Mouse (Mus musculus) forebrain, embryonic 14.5 days (tissue): ENCODE measurements around the gene Ubqln5. TPM values are rescaled to one million over a fixed set of nuclear protein-coding genes. Genes with fewer than 3 reads are reported as not detected.

Experiments used
- ATAC-seq: fragments of 200-750 bp; cut with Nextera tagmentation; 2 replicates; pipeline ENCODE4 v1.8.0; 2017; ENCODE audit warnings: mild to moderate bottlenecking, moderate library complexity
- DNase-seq: peaks from one replicate; pipeline ENCODE4 v3.0.0-alpha.2; 2015; ENCODE audit warnings: low spot score
- H3K27ac ChIP-seq: fragments of 300-500 bp; sonication (generic); 2 replicates; pipeline ENCODE4 v1.5.1; 2014; ENCODE audit warnings: low read depth, mild to moderate bottlenecking, control low read depth, low read length, moderate library complexity
- H3K27me3 ChIP-seq: fragments of 300-500 bp; sonication (generic); replicated peaks from 2 replicates; pipeline ENCODE4 v1.6.1; 2014; ENCODE audit warnings: low read length, control low read depth, mixed read lengths; ENCODE audit not compliant: control insufficient read depth, insufficient read depth
- H3K36me3 ChIP-seq: fragments of 300-500 bp; sonication (generic); 2 replicates; pipeline ENCODE4 v1.6.1; 2014; ENCODE audit warnings: low read length, control low read depth; ENCODE audit not compliant: control insufficient read depth, insufficient read depth
- H3K4me1 ChIP-seq: fragments of 300-500 bp; sonication (generic); 2 replicates; pipeline ENCODE4 v1.6.1; 2014; ENCODE audit warnings: antibody characterized with exemption, low read length, control low read depth; ENCODE audit not compliant: control insufficient read depth, insufficient read depth
- H3K4me2 ChIP-seq: fragments of 300-500 bp; sonication (generic); 2 replicates; pipeline ENCODE4 v1.6.1; 2014; ENCODE audit warnings: mild to moderate bottlenecking, control low read depth, low read length
- H3K4me3 ChIP-seq: fragments of 300-500 bp; sonication (generic); 2 replicates; pipeline ENCODE4 v1.5.1; 2014; ENCODE audit warnings: low read depth, low read length, control low read depth
- H3K9ac ChIP-seq: fragments of 300-500 bp; sonication (generic); 2 replicates; pipeline ENCODE4 v1.6.1; 2014; ENCODE audit warnings: mild to moderate bottlenecking, low read length, control low read depth, moderate library complexity
- H3K9me3 ChIP-seq: fragments of 300-500 bp; sonication (generic); replicated peaks from 2 replicates; pipeline ENCODE4 v1.6.1; 2016; ENCODE audit warnings: low read length, control low read depth, mixed read lengths; ENCODE audit not compliant: control insufficient read depth
- WGBS: fragments of 180-500 bp; shearing (Covaris S2); extraction: QIAGEN DNeasy Blood & Tissue Kit; methylation state at CpG from one replicate; pipeline ENCODE4 v1.1.7; 2014; 5-methylcytosine and 5-hydroxymethylcytosine counted together
- polyA plus RNA-seq: library from polyadenylated mRNA; unstranded; fragments of >200 nt; fragmentation: Nextera tagmentation; extraction: Ambion mirVana; gene quantifications from 2 replicates; pipeline ENCODE4 v1.2.1, GENCODE M21; 2014

Gene Ubqln5
- polyA plus RNA-seq, 1 experiment from 2014 or later, result not detected

DNA sequence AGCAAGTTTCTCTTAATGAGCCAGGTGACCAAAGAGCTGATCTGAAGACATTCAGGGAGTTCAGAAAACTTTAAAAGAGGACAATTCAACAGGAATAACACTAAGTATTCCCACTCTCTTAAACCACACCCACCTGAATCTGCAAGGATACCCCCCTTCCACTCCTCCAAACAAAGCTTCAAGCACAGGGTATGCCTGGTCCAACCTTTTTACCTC, 25.0 kb downstream of the Ubqln5 start, which contains the start of gene Olfr646:
TSS of gene Olfr646 (plus strand) at position 117 of the 216 bp plus-strand sequence.
- H3K27ac ChIP-seq, result no peak within 1 kb of the TSS
- ATAC-seq, result no peak

DNA sequence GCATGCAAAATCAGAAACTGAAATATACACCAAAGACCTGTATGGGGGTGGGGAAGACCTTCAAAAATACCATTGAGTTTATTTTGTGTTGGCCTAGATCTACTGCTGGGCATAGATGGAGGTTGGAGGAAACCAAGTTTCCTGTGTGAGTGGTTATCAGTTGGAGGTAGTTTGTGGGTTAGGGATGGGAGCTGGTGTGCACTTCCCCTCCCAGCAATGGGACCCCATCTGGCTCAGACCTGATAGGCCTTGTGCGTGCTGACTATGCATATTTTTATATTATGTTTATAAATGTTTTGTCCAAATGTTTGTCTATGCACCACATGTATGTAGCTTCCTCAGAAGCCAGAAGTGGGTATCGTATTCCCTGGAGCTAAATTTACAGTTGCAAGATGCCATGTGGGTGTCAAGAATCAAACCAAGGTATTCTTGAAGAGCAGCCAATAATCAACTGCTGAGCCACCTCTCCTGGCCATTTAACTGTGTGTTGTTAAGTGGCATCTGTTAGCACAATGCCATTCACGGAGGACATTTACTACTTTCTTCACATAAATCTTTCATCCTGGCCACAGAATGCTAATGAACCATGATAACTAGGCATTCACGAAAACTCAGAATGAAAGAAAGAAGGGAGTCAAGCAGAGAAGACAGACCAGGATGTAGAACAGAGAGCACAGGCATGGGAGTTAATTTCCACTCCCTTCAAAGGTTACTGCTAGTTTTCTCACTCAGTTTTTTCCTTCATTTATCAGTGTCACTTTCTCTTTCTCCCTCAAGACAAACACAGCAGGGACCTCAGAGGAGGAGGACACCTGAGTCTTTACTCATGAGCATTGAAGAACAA, 25.5 kb downstream of the Ubqln5 start:
- H3K4me2 ChIP-seq, result no peak overlapping the region
- H3K27ac ChIP-seq, result no peak overlapping the region
- no peaks in the 10 kb centered on the region for H3K9me3 ChIP-seq
- H3K4me1 ChIP-seq, result no peaks in the 10 kb centered on the region
- ATAC-seq (no peak), DNase-seq (no peak)
- 56% methylated on average over 4 of the region's 4 CpGs for WGBS
- no peaks in the 10 kb centered on the region for H3K36me3 ChIP-seq
- H3K9ac ChIP-seq, result no peak overlapping the region
- H3K27me3 ChIP-seq, result no peaks in the 10 kb centered on the region
- no peak overlapping the region for H3K4me3 ChIP-seq

More for the DNA sequence above, 25.0 kb downstream of the Ubqln5 start, which contains the start of gene Olfr646:
- DNase-seq, result no peak
- no peaks in the 10 kb centered on the region for H3K27me3 ChIP-seq
- H3K4me3 ChIP-seq, result no peak within 1 kb of the TSS
- H3K9me3 ChIP-seq, result no peaks in the 10 kb centered on the region
- no peaks in the 10 kb centered on the region for H3K36me3 ChIP-seq
- no peak within 1 kb of the TSS for H3K4me2 ChIP-seq
- no peak within 1 kb of the TSS for H3K9ac ChIP-seq
- no peaks in the 10 kb centered on the region for H3K4me1 ChIP-seq

DNA sequence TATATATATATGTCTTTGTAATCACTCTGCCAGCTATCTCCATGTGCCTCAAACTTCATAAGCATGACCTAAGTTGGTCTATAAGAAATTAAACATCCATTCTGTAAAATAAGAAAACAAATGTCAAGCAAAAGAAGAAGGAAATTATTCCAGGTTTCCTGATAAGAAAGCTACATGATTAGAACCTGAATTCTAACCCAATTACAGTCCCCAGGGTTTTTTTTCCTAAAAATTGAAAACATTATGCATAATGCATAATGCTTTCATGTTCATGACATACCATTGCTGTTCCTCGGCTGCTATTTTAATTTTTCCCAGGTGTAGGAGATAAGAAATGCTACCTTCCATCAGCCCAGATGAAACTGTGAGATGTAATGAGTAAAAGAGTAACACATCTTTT, 44.3 kb downstream of the Ubqln5 start, which contains the start of gene Olfr645:
TSS of gene Olfr645 (minus strand) at position 101 of the 400 bp plus-strand sequence.
- no peak within 1 kb of the TSS for H3K4me2 ChIP-seq
- ATAC-seq, result no peak
- no peaks in the 10 kb centered on the region for H3K9me3 ChIP-seq
- no peak within 1 kb of the TSS for H3K4me3 ChIP-seq
- no peaks in the 10 kb centered on the region for H3K36me3 ChIP-seq
- WGBS, result 87% methylated on average over 1 of the region's 1 CpGs
- no peaks in the 10 kb centered on the region for H3K27me3 ChIP-seq
- no peak for DNase-seq
- H3K9ac ChIP-seq, result no peak within 1 kb of the TSS
- H3K27ac ChIP-seq, result no peak within 1 kb of the TSS
- no peaks in the 10 kb centered on the region for H3K4me1 ChIP-seq

Other genes with a start within 250 kb of the Ubqln5 start
- not detected in 2 replicates for gene Olfr66, start 243.6 kb downstream of the Ubqln5 start, polyA plus RNA-seq
- gene Olfr64, start 235.3 kb downstream of the Ubqln5 start, polyA plus RNA-seq, result not detected in 2 replicates
- gene Olfr65, start 226.3 kb downstream of the Ubqln5 start, polyA plus RNA-seq, result not detected in 2 replicates
- gene Olfr631, start 201.0 kb downstream of the Ubqln5 start, polyA plus RNA-seq, result not detected in 2 replicates
- gene Olfr632, start 195.5 kb downstream of the Ubqln5 start, polyA plus RNA-seq, result not detected in 2 replicates
- gene Olfr633, start 185.4 kb downstream of the Ubqln5 start, polyA plus RNA-seq, result not detected in 2 replicates
- gene Olfr635, start 158.7 kb downstream of the Ubqln5 start, polyA plus RNA-seq, result not detected in 2 replicates
- gene Olfr638, start 131.1 kb downstream of the Ubqln5 start, polyA plus RNA-seq, result not detected in 2 replicates
- gene Olfr639, start 112.5 kb downstream of the Ubqln5 start, polyA plus RNA-seq, result not detected in 2 replicates
- not detected in 2 replicates for gene Olfr640, start 104.3 kb downstream of the Ubqln5 start, polyA plus RNA-seq
- gene Olfr641, start 94.4 kb downstream of the Ubqln5 start, polyA plus RNA-seq, result not detected in 2 replicates
- not detected in 2 replicates for gene Olfr642, start 77.2 kb downstream of the Ubqln5 start, polyA plus RNA-seq
- gene 4930516K23Rik, start 68.4 kb downstream of the Ubqln5 start, polyA plus RNA-seq, result not detected in 2 replicates
- gene Olfr644, start 58.0 kb downstream of the Ubqln5 start, polyA plus RNA-seq, result not detected in 2 replicates
- not detected in 2 replicates for gene Olfr645, start 44.4 kb downstream of the Ubqln5 start, polyA plus RNA-seq
- gene Olfr646, start 25.0 kb downstream of the Ubqln5 start, polyA plus RNA-seq, result not detected in 2 replicates
- gene Olfr643, start 7.6 kb upstream of the Ubqln5 start, polyA plus RNA-seq, result not detected in 2 replicates
- not detected in 2 replicates for gene Ubqln3, start 13.5 kb upstream of the Ubqln5 start, polyA plus RNA-seq
- gene Ubqlnl, start 20.7 kb upstream of the Ubqln5 start, polyA plus RNA-seq, result not detected in 2 replicates
- not detected in 2 replicates for gene Olfm5, start 35.0 kb upstream of the Ubqln5 start, polyA plus RNA-seq
- gene Olfr648, start 53.6 kb upstream of the Ubqln5 start, polyA plus RNA-seq, result 0.27 and 0.33 TPM in 2 replicates
- gene Olfr649, start 66.2 kb upstream of the Ubqln5 start, polyA plus RNA-seq, result not detected in 2 replicates
- gene Trim6, start 89.0 kb upstream of the Ubqln5 start, polyA plus RNA-seq, result 0.27 TPM in 1 of 2 replicates, not detected in the other
- 0.47 and 0.53 TPM in 2 replicates for gene Trim34a, start 114.6 kb upstream of the Ubqln5 start, polyA plus RNA-seq
- gene Trim5, start 158.3 kb upstream of the Ubqln5 start, polyA plus RNA-seq, result 0.07 TPM in 1 of 2 replicates, not detected in the other
- 1.4 and 1.7 TPM in 2 replicates for gene Trim12a, start 185.6 kb upstream of the Ubqln5 start, polyA plus RNA-seq
- not detected in 2 replicates for gene Trim34b, start 199.6 kb upstream of the Ubqln5 start, polyA plus RNA-seq
- 0.48 and 0.95 TPM in 2 replicates for gene Trim12c, start 223.5 kb upstream of the Ubqln5 start, polyA plus RNA-seq
- not detected in 2 replicates for gene Trim30b, start 240.1 kb upstream of the Ubqln5 start, polyA plus RNA-seq